Comparison of ENCODE assay signal across 9 mouse cellular contexts in the genomic region with DNA sequence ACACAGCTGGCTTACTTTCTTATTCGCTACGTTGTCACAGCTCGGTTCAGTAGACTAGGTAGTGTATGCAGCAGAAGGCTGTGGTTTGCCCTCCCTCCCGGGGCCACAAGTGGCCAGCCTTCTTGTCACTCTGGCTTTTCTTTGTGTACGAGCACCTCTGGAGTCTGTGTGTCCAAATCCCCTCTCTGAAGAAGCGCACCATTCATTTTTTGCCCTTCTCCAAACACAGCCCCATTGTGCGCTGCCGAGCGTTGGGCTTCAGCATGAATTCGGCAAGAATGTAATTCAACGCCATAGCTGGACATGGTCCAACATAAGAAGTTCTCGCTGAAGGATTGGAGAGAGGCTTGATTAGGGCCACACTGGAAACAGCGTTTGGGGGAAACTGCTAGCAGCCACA. TPM values are rescaled to one million over a fixed set of nuclear protein-coding genes. Genes with fewer than 3 reads are reported as not detected.
DNase-seq lines count a peak whose midpoint lies in the region; ATAC-seq and TF ChIP-seq lines count a peak whose summit lies in the region.
"Had no signal": no experiment of that assay in that cellular context is flagged by ENCODE, and none has a peak within 500 bp of the region (broad histone marks: within the 10 kb centered on the region; RNA-seq: fewer than 3 reads in every experiment).

No protein-coding gene starts in this region.

- TF ChIP-seq CTCF in hindbrain, postnatal 0 days (IDR thresholded peaks at IDR 0.05; ENCODE audit: low read depth), result no peak

- no peaks in the 10 kb centered on the region for H3K4me1 ChIP-seq in embryonic facial prominence, embryonic 14.5 days (ENCODE audit: control insufficient read depth, insufficient read depth, low read length)
- H3K4me1 ChIP-seq in hindbrain, postnatal 0 days (ENCODE audit: insufficient read depth, low read length), result no peaks in the 10 kb centered on the region
- H3K4me1 ChIP-seq in neural tube, embryonic 14.5 days (ENCODE audit: control insufficient read depth, insufficient read depth, low read length), result no peaks in the 10 kb centered on the region

- peak; percentile 90 for ATAC-seq in embryonic facial prominence, embryonic 14.5 days (ENCODE audit: low read depth)
- ATAC-seq in hindbrain, postnatal 0 days, result peak; percentile 74
- ATAC-seq in neural tube, embryonic 14.5 days (ENCODE audit: low read depth), result peak; percentile 60; the same call in 1 of the 2 replicates
- no peak for ATAC-seq in megakaryocyte progenitor cell, adult 5-6 weeks (replicated peaks; ENCODE audit: poor library complexity)

- peak overlapping the region; percentile 25; the same call in 1 of the 2 replicates for H3K4me3 ChIP-seq in embryonic facial prominence, embryonic 14.5 days (ENCODE audit: low read depth, low read length)
- no peak overlapping the region for H3K4me3 ChIP-seq in hindbrain, postnatal 0 days (ENCODE audit: low read length)
- H3K4me3 ChIP-seq in neural tube, embryonic 14.5 days (ENCODE audit: low read depth, low read length), result no peak overlapping the region

- H3K9me3 ChIP-seq in embryonic facial prominence, embryonic 14.5 days (ENCODE audit: control insufficient read depth, low read length), result no peaks in the 10 kb centered on the region
- no peaks in the 10 kb centered on the region for H3K9me3 ChIP-seq in hindbrain, postnatal 0 days (ENCODE audit: low read length)
- no peaks in the 10 kb centered on the region for H3K9me3 ChIP-seq in neural tube, embryonic 14.5 days (ENCODE audit: control insufficient read depth, low read length)

- peak overlapping the region; percentile 63 for H3K27ac ChIP-seq in embryonic facial prominence, embryonic 14.5 days (replicated peaks; ENCODE audit: low read depth, low read length)
- H3K27ac ChIP-seq in hindbrain, postnatal 0 days, result no peak overlapping the region
- no peak overlapping the region for H3K27ac ChIP-seq in neural tube, embryonic 14.5 days (ENCODE audit: low read depth, low read length)

- H3K27me3 ChIP-seq in embryonic facial prominence, embryonic 14.5 days (replicated peaks; ENCODE audit: control insufficient read depth, insufficient read depth, low read length), result no peaks in the 10 kb centered on the region
- H3K27me3 ChIP-seq in hindbrain, postnatal 0 days (ENCODE audit: insufficient read depth, low read length), result no peaks in the 10 kb centered on the region
- no peaks in the 10 kb centered on the region for H3K27me3 ChIP-seq in neural tube, embryonic 14.5 days (ENCODE audit: control insufficient read depth, insufficient read depth, low read length)

- peak overlapping the region; percentile 52 for H3K4me2 ChIP-seq in embryonic facial prominence, embryonic 14.5 days (ENCODE audit: low read depth, low read length)
- H3K4me2 ChIP-seq in hindbrain, postnatal 0 days (ENCODE audit: low read depth, low read length), result peak overlapping the region; percentile 6; the same call in 1 of the 2 replicates
- no peak overlapping the region for H3K4me2 ChIP-seq in neural tube, embryonic 14.5 days (ENCODE audit: low read depth, low read length)

- DNase-seq in kidney, postnatal 4 days, result peak; percentile 2 to 5
- DNase-seq in kidney, postnatal 14 days, result no peak
- DNase-seq in embryonic facial prominence, embryonic 14.5 days (ENCODE audit: low spot score), result peak; percentile 95
- DNase-seq in hindbrain, postnatal 0 days (ENCODE audit: low spot score), result peak; percentile 75
- DNase-seq in left cerebral cortex, adult 9 months (ENCODE audit: low spot score in 2 of 2), result no peak
- DNase-seq: cerebellum, postnatal 14 days; kidney, adult 9 months had no signal

- H3K36me3 ChIP-seq in embryonic facial prominence, embryonic 14.5 days (ENCODE audit: control insufficient read depth, insufficient read depth, low read length), result no peaks in the 10 kb centered on the region
- no peaks in the 10 kb centered on the region for H3K36me3 ChIP-seq in hindbrain, postnatal 0 days (ENCODE audit: insufficient read depth, low read length)
- no peaks in the 10 kb centered on the region for H3K36me3 ChIP-seq in neural tube, embryonic 14.5 days (ENCODE audit: control insufficient read depth, insufficient read depth, low read length)

- H3K9ac ChIP-seq in embryonic facial prominence, embryonic 14.5 days (ENCODE audit: low read depth, low read length), result peak overlapping the region; percentile 37
- no peak overlapping the region for H3K9ac ChIP-seq in hindbrain, postnatal 0 days (replicated peaks; ENCODE audit: low read length)
- no peak overlapping the region for H3K9ac ChIP-seq in neural tube, embryonic 14.5 days (replicated peaks; ENCODE audit: low read depth, low read length)

- 25% methylated on average over 13 of the region's 13 CpGs for WGBS in embryonic facial prominence, embryonic 14.5 days
- WGBS in hindbrain, postnatal 0 days, result 32% methylated on average over 13 of the region's 13 CpGs
- 51% methylated on average over 13 of the region's 13 CpGs for WGBS in neural tube, embryonic 14.5 days

RNA-seq across cellular contexts. Expression of gene Kiz, which starts 45.0 kb away (rescaled TPM):
- polyA plus RNA-seq in embryonic facial prominence, embryonic 14.5 days (2014; fragmentation: Nextera tagmentation; extraction: Ambion mirVana), result 27.6 and 31.2 TPM in 2 replicates
- total RNA-seq in hindbrain, postnatal 0 days (2014; rRNA removed), result 6.6 and 6.9 TPM in 2 replicates
- polyA plus RNA-seq in hindbrain, postnatal 0 days (2015; fragmentation: Nextera tagmentation; extraction: Ambion mirVana), result 18.6 and 20.7 TPM in 2 replicates
- 28.7 and 31.3 TPM in 2 replicates for polyA plus RNA-seq in neural tube, embryonic 14.5 days (2014; fragmentation: Nextera tagmentation; extraction: Ambion mirVana)
- 22.6 and 35.2 TPM in 2 replicates for total RNA-seq in megakaryocyte progenitor cell, adult 5-6 weeks (2015)
- 21.2 and 34.6 TPM in 2 replicates for total RNA-seq in megakaryocyte progenitor cell, adult 5-6 weeks (2017)

Comparison
In these comparisons a context has a peak if more than half of its experiments do, and no peak if none do; other contexts are left out.
1. DNase-seq: peak in kidney, postnatal 4 days (2 of 2), embryonic facial prominence, embryonic 14.5 days (single experiment) and hindbrain, postnatal 0 days (single experiment); none in kidney, postnatal 14 days (single experiment) and left cerebral cortex, adult 9 months (0 of 2).